Mouse (Mus musculus) liver, postnatal 0 days (tissue): ENCODE measurements around the gene Yeats2. TPM values are rescaled to one million over a fixed set of nuclear protein-coding genes. Genes with fewer than 3 reads are reported as not detected.

Source experiments
- ATAC-seq: fragments of 200-750 bp; cut with Nextera tagmentation; 2 replicates; pipeline ENCODE4 v1.8.0; 2017; ENCODE audit warnings: mild to moderate bottlenecking, moderate library complexity
- DNase-seq: peaks from one replicate; pipeline ENCODE4 v3.0.0-alpha.2; 2016
- H3K27ac ChIP-seq: fragments of 300-500 bp; sonication (generic); 2 replicates; pipeline ENCODE4 v1.5.1; 2014; ENCODE audit warnings: antibody characterized with exemption, moderate library complexity, mild to moderate bottlenecking, low read depth
- H3K27me3 ChIP-seq: fragments of 300-500 bp; sonication (generic); 2 replicates; pipeline ENCODE4 v1.6.1; 2014; ENCODE audit warnings: low read length, control low read depth, mixed read lengths; ENCODE audit not compliant: insufficient read depth
- H3K36me3 ChIP-seq: fragments of 300-500 bp; sonication (generic); replicated peaks from 2 replicates; pipeline ENCODE4 v1.6.1; 2014; ENCODE audit warnings: mild to moderate bottlenecking, control low read depth, low read length, moderate library complexity, mixed read lengths; ENCODE audit not compliant: insufficient read depth
- H3K4me1 ChIP-seq: fragments of 300-500 bp; sonication (generic); 2 replicates; pipeline ENCODE4 v1.6.1; 2014; ENCODE audit warnings: antibody characterized with exemption, mild to moderate bottlenecking, control low read depth; ENCODE audit not compliant: insufficient read depth
- H3K4me2 ChIP-seq: fragments of 300-500 bp; sonication (generic); 2 replicates; pipeline ENCODE4 v1.6.1; 2014; ENCODE audit warnings: low read depth, mild to moderate bottlenecking, low read length, moderate library complexity, mixed read lengths
- H3K4me3 ChIP-seq: fragments of 300-500 bp; sonication (generic); 2 replicates; pipeline ENCODE4 v1.5.1; 2014; ENCODE audit warnings: low read depth, low read length
- H3K9ac ChIP-seq: fragments of 300-500 bp; sonication (generic); replicated peaks from 2 replicates; pipeline ENCODE4 v1.6.1; 2014; ENCODE audit warnings: mild to moderate bottlenecking, moderate library complexity
- H3K9me3 ChIP-seq: fragments of 300-500 bp; sonication (generic); 2 replicates; pipeline ENCODE4 v1.6.1; 2016; ENCODE audit warnings: mild to moderate bottlenecking, control low read depth, low read length, mixed read lengths
- CTCF ChIP-seq: sonication (generic); IDR thresholded peaks from 2 replicates; pipeline ENCODE4 v1.5.1; 2016; ENCODE audit warnings: antibody characterized with exemption, low read depth
- EP300 ChIP-seq: IDR thresholded peaks from 2 replicates; pipeline ENCODE4 v1.6.1; 2016; ENCODE audit warnings: antibody characterized with exemption, low read depth, mild to moderate bottlenecking
- WGBS: fragments of 180-500 bp; shearing (Covaris S2); extraction: QIAGEN DNeasy Blood & Tissue Kit; methylation state at CpG from one replicate; pipeline ENCODE4 v1.1.7; 2014; ENCODE audit not compliant: insufficient replicate concordance; 5-methylcytosine and 5-hydroxymethylcytosine counted together
- polyA plus RNA-seq: library from polyadenylated mRNA; unstranded; fragments of >200 nt; fragmentation: Nextera tagmentation; extraction: Ambion mirVana; gene quantifications from 2 replicates; pipeline ENCODE4 v1.2.1, GENCODE M21; 2015

The Yeats2 gene
- polyA plus RNA-seq, 1 experiment from 2014 or later, result 2.0 TPM

DNA sequence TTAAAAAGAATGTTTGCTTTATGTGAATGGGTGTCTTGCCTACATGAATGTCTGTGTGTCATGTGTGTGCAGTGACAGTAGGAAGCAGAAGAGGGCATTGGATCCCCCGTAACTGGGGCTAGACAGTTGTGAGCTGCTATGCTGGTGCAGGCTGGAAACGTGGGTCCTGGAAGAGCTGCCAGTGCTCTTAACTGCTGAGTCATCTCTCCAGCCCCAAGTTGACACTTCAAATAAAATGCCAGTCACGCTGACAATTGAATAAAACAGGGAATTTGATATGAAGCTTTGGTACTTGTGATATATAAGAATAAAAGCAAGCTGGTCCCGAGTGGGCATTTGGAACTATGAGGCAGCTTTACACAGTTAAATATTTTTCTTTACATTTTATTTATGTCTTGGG, 139.4 kb downstream of the Yeats2 start:
- DNase-seq (no peak), ATAC-seq (0 out of 2 replicates have a peak, but pooled peaks have one; percentile 25)
- H3K4me3 ChIP-seq, result no peak overlapping the region
- TF ChIP-seq CTCF (no peak), EP300 (no peak)
- no peaks in the 10 kb centered on the region for H3K27me3 ChIP-seq
- H3K4me2 ChIP-seq, result no peak overlapping the region
- WGBS, result 69% methylated on average over 4 of the region's 4 CpGs
- no peak overlapping the region for H3K9ac ChIP-seq
- peaks cover 51% of the 10 kb centered on the region for H3K36me3 ChIP-seq
- H3K9me3 ChIP-seq, result no peaks in the 10 kb centered on the region
- H3K4me1 ChIP-seq, result no peaks in the 10 kb centered on the region
- H3K27ac ChIP-seq, result no peak overlapping the region

Other genes with a start within 250 kb of the Yeats2 start
- 17.1 and 17.2 TPM in 2 replicates for gene Klhl6, start 158.0 kb upstream of the Yeats2 start, polyA plus RNA-seq
- gene Klhl24, start 43.5 kb upstream of the Yeats2 start, polyA plus RNA-seq, result 10.5 and 12.1 TPM in 2 replicates
- not detected in 2 replicates for gene Map6d1, start 100.3 kb downstream of the Yeats2 start, polyA plus RNA-seq
- gene Parl, start 161.3 kb downstream of the Yeats2 start, polyA plus RNA-seq, result 51.7 and 54.9 TPM in 2 replicates
- not detected in 2 replicates for gene Cyp2ab1, start 184.3 kb downstream of the Yeats2 start, polyA plus RNA-seq